Mouse (Mus musculus) embryonic facial prominence, embryonic 14.5 days (tissue): ENCODE data around the gene Polr2m. TPM values are rescaled to one million over a fixed set of nuclear protein-coding genes. Genes with fewer than 3 reads are reported as not detected.
A peak's percentile ranks its signal among the peaks of the same experiment; 100 is the strongest.

ENCODE experiments used
- ATAC-seq: fragments of 200-750 bp; cut with Nextera tagmentation; 2 replicates; pipeline ENCODE4 v1.8.0; 2017; ENCODE audit warnings: low read depth, moderate number of reproducible peaks, moderate TSS enrichment
- DNase-seq: peaks from one replicate; pipeline ENCODE4 v3.0.0-alpha.2; 2015; ENCODE audit warnings: low spot score
- H3K27ac ChIP-seq: fragments of 300-500 bp; sonication (generic); replicated peaks from 2 replicates; pipeline ENCODE4 v1.5.1; 2014; ENCODE audit warnings: low read depth, mild to moderate bottlenecking, low read length, moderate library complexity
- H3K27me3 ChIP-seq: fragments of 300-500 bp; sonication (generic); replicated peaks from 2 replicates; pipeline ENCODE4 v1.6.1; 2014; ENCODE audit warnings: low read length; ENCODE audit not compliant: control insufficient read depth, insufficient read depth
- H3K36me3 ChIP-seq: fragments of 300-500 bp; sonication (generic); 2 replicates; pipeline ENCODE4 v1.6.1; 2014; ENCODE audit warnings: low read length, mixed read lengths; ENCODE audit not compliant: control insufficient read depth, insufficient read depth
- H3K4me1 ChIP-seq: fragments of 300-500 bp; sonication (generic); 2 replicates; pipeline ENCODE4 v1.6.1; 2014; ENCODE audit warnings: antibody characterized with exemption, low read length; ENCODE audit not compliant: control insufficient read depth, insufficient read depth
- H3K4me2 ChIP-seq: fragments of 300-500 bp; sonication (generic); 2 replicates; pipeline ENCODE4 v1.6.1; 2014; ENCODE audit warnings: low read depth, mild to moderate bottlenecking, low read length, moderate library complexity, mixed read lengths
- H3K4me3 ChIP-seq: fragments of 300-500 bp; sonication (generic); 2 replicates; pipeline ENCODE4 v1.5.1; 2014; ENCODE audit warnings: low read depth, mild to moderate bottlenecking, low read length
- H3K9ac ChIP-seq: fragments of 300-500 bp; sonication (generic); 2 replicates; pipeline ENCODE4 v1.6.1; 2014; ENCODE audit warnings: low read depth, mild to moderate bottlenecking, low read length, moderate library complexity, mixed read lengths
- H3K9me3 ChIP-seq: fragments of 300-500 bp; sonication (generic); 2 replicates; pipeline ENCODE4 v1.6.1; 2016; ENCODE audit warnings: low read length; ENCODE audit not compliant: control insufficient read depth
- WGBS: fragments of 180-500 bp; shearing (Covaris S2); extraction: QIAGEN DNeasy Blood & Tissue Kit; methylation state at CpG from one replicate; pipeline ENCODE4 v1.1.7; 2014; 5-methylcytosine and 5-hydroxymethylcytosine counted together
- polyA plus RNA-seq: library from polyadenylated mRNA; unstranded; fragments of >200 nt; fragmentation: Nextera tagmentation; extraction: Ambion mirVana; gene quantifications from 2 replicates; pipeline ENCODE4 v1.2.1, GENCODE M21; 2014

Gene Polr2m
- polyA plus RNA-seq, 1 experiment from 2014 or later: 302 TPM

DNA sequence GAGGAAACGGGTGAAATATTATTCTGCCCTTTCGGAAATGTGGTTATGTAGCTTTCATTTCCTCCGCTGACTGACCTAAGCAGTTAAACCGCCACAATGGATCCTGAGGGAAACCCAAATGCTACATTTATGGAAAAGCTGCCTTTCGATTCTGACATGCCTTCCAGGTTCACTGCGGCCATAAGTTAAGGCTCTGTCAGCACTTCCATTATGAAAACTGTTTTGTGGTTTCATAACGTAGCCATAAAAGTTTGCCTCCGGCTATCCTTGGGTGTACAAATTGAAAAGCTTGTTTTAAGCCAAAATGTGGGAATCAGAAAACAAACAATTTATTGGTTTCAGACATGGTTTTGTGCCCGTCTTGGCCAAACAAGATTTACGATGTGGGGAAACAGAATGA, 27.2 kb upstream of the Polr2m start:
- no peak for ATAC-seq
- H3K9ac ChIP-seq: no peak overlapping the region

DNA sequence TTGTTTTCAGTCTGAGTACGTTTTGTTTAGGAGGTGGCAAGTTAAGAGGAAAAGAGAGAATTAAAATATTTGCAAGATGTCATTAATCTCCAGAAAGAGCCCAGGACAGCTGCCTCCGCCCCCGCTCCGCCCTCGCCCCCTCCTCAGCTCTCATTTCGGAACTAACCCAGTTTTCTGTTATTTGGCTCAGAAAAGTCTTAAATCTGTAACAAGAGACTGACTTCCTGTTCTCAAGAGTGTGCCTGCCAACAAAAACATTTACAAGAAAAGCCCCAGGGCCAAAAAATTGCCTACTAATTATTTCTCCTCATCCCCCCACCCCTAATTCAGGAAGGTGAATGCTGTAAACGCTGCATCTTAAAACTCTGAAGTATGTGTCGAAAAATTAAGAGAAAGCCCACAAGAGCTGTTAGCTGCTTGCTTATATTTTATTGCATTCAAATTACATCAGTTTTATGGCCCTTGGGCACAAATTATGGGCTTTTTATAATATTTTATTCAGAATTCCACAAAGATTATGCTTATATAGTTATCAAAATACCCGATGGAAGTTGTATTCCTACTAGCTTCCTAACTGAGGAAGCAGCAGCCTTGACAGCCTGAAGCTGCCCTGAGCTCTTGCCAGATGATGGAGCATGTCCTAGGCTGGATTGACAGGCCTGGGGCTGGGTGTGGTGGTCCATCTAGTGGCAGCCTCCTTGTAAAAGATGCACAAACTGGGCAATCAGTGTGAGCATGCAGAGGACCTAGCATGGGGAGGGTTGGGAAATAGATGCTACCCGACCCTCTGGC, 12.9 kb upstream of the Polr2m start:
- Histone ChIP-seq H3K4me3 (no peak overlapping the region), H3K9me3 (no peaks in the 10 kb centered on the region), H3K4me1 (peaks cover 13% of the 10 kb centered on the region; the same call in 1 of the 2 replicates), H3K27ac (no peak overlapping the region), H3K36me3 (no peaks in the 10 kb centered on the region), H3K9ac (no peak overlapping the region), H3K4me2 (no peak overlapping the region), H3K27me3 (no peaks in the 10 kb centered on the region)
- no peak for ATAC-seq
- 33% methylated on average over 10 of the region's 10 CpGs for WGBS
- peak; percentile 70 for DNase-seq

More for the DNA sequence above, 27.2 kb upstream of the Polr2m start:
- 54% methylated on average over 10 of the region's 10 CpGs for WGBS
- no peaks in the 10 kb centered on the region for H3K9me3 ChIP-seq
- H3K36me3 ChIP-seq: no peaks in the 10 kb centered on the region
- H3K4me3 ChIP-seq: no peak overlapping the region
- H3K27me3 ChIP-seq: no peaks in the 10 kb centered on the region
- no peak overlapping the region for H3K4me2 ChIP-seq
- H3K27ac ChIP-seq: no peak overlapping the region
- H3K4me1 ChIP-seq: no peaks in the 10 kb centered on the region
- peak; percentile 80 for DNase-seq

DNA sequence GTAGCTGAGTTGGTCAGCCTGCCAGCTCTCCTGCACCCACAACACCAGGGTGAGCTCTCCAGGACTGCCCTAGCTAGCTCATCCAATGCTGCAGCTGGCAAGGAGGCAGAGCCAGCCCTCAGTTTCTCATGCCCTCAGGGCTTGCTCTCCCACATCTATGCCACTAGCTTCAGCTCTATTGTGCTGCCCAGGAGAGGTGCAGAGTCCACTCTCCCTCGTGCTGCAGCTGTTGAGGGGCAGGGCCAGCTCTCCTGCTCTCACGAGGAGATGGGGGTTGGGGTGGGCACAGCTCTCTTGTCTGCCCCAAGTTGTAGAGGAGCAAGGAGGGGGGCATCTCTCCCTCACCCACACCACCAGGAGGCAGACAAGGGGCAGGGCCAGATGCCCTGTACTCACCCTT, 10.9 kb upstream of the Polr2m start:
- H3K4me1 ChIP-seq: 0 out of 2 replicates have a peak, but pooled peaks cover 8% of the 10 kb centered on the region
- ATAC-seq (0 out of 2 replicates have a peak, but pooled peaks have one; percentile 53), DNase-seq (no peak)
- no peaks in the 10 kb centered on the region for H3K9me3 ChIP-seq
- H3K36me3 ChIP-seq: no peaks in the 10 kb centered on the region
- H3K9ac ChIP-seq: no peak overlapping the region
- H3K4me2 ChIP-seq: no peak overlapping the region
- no peaks in the 10 kb centered on the region for H3K27me3 ChIP-seq
- 38% methylated on average over 2 of the region's 2 CpGs for WGBS
- H3K27ac ChIP-seq: no peak overlapping the region
- H3K4me3 ChIP-seq: no peak overlapping the region

DNA sequence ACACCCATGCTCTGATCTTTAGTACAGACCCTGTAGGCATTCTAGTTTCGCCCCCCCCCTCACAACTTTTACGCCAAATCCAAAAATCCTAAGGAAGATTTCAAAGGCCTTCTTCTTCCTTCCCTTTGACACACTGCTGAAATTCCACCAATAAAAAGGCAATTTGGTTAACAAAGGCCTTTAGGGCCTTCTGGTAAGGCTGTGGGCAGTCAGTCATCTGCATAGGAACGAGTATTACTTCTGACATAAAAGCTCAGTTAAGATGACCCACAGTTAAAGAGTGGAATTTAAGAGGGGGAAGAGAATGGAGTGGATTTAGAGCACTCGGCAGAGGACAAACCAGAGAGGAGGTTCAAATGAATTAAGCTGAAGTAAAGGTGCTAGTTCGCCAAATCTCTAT, 8.0 kb upstream of the Polr2m start:
- 62% methylated on average over 5 of the region's 5 CpGs for WGBS
- Histone ChIP-seq H3K36me3 (no peaks in the 10 kb centered on the region), H3K4me1 (0 out of 2 replicates have a peak, but pooled peaks cover 4% of the 10 kb centered on the region), H3K27ac (no peak overlapping the region), H3K27me3 (no peaks in the 10 kb centered on the region), H3K4me3 (no peak overlapping the region), H3K4me2 (no peak overlapping the region), H3K9ac (no peak overlapping the region), H3K9me3 (no peaks in the 10 kb centered on the region)
- ATAC-seq (no peak), DNase-seq (no peak)

DNA sequence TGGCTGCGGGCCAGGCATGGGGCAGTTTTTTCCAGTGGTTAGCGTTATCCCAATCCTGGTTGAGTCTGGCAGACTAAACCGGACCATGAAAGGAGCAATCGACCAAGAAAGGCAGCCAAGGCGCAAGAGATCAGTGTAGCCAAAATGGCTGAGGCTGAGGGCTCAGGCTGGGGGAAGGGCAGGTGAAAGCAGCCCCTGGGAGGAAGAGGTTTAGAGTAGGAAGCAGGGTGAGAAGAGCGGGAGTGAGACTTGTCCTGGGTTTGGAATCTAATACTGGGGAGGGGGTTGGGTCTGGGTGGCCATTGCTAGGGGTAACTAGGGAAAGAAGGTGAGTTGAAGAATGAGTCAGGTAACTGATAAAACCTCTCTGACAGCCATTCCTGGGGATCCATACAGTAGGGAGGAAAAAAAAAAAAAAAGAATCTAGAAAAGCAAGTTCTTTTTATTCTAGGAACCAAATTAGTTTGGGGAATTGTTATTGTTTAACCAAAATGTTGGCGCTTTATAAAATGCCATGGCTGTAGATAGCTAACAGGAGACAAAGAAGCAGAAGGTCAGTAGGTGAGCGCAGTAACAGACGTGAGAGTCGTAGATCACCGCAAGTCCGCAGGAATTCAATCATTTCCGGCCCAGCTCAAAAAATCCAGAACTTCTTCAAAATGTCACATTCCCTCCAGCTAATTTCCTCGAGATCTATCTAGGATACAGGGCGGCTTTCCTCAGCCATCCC, 6.7 kb upstream of the Polr2m start:
- ATAC-seq (no peak), DNase-seq (no peak)
- H3K4me3 ChIP-seq: no peak overlapping the region
- no peaks in the 10 kb centered on the region for H3K9me3 ChIP-seq
- H3K4me1 ChIP-seq: no peaks in the 10 kb centered on the region
- H3K36me3 ChIP-seq: no peaks in the 10 kb centered on the region
- H3K4me2 ChIP-seq: no peak overlapping the region
- 76% methylated on average over 15 of the region's 15 CpGs for WGBS
- no peaks in the 10 kb centered on the region for H3K27me3 ChIP-seq
- H3K27ac ChIP-seq: 0 out of 2 replicates have a peak overlapping the region, but pooled peaks have one; percentile 2
- no peak overlapping the region for H3K9ac ChIP-seq

DNA sequence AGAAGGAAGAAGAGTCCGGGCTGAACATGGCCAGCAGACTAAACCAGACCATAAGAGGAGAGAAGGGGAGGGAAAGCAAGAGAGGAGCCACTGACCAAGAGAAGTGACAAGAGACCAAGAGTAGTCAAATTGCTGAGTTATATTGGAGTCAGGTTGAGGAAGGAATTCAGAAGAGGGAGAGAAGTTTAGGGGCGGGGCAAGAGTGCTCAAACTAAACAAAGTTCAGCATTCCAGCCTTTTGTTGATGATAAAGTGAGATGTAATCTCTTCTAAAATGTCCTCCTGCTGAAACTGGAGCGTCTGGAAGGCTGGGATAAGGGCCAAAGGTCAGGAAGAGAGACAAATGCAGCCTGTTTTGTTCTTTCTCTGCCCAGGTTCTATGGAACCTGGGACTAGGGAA, 4.3 kb upstream of the Polr2m start:
- no peaks in the 10 kb centered on the region for H3K36me3 ChIP-seq
- WGBS: 46% methylated on average over 3 of the region's 3 CpGs
- ATAC-seq: no peak
- no peaks in the 10 kb centered on the region for H3K27me3 ChIP-seq
- H3K4me2 ChIP-seq: no peak overlapping the region
- 0 out of 2 replicates have a peak, but pooled peaks cover 3% of the 10 kb centered on the region for H3K4me1 ChIP-seq
- H3K27ac ChIP-seq: no peak overlapping the region
- DNase-seq: no peak
- H3K9ac ChIP-seq: no peak overlapping the region
- no peak overlapping the region for H3K4me3 ChIP-seq
- no peaks in the 10 kb centered on the region for H3K9me3 ChIP-seq

DNA sequence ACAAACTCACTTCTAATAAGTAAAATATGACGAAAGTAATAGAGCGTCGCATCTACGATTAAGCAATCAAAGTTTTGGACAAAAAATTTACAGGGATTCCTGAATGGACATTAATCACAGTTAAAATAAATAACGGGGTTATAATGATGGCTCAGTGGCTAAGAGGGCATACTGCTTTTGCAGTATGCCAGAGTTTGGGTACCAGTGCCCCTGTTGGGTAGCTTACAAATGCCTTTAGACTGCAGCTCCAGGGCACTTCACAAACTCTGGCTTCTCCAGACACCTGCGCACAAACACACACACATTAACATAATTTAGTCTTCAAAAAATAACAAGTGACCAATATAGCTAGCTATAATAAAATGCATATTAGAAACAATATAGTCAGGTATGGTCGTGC, 392 bp upstream of the Polr2m start:
- H3K27ac ChIP-seq: peak overlapping the region; percentile 94; the same call in 1 of the 2 replicates
- H3K4me1 ChIP-seq: peaks cover 6% of the 10 kb centered on the region; the same call in 1 of the 2 replicates
- H3K9me3 ChIP-seq: no peaks in the 10 kb centered on the region
- H3K36me3 ChIP-seq: peaks cover 25% of the 10 kb centered on the region
- H3K4me3 ChIP-seq: peak overlapping the region; percentile 88
- H3K9ac ChIP-seq: peak overlapping the region; percentile 99; the same call in 1 of the 2 replicates
- ATAC-seq: no peak
- H3K27me3 ChIP-seq: no peaks in the 10 kb centered on the region
- WGBS: 43% methylated on average over 7 of the region's 7 CpGs
- H3K4me2 ChIP-seq: peak overlapping the region; percentile 68
- DNase-seq: no peak

DNA sequence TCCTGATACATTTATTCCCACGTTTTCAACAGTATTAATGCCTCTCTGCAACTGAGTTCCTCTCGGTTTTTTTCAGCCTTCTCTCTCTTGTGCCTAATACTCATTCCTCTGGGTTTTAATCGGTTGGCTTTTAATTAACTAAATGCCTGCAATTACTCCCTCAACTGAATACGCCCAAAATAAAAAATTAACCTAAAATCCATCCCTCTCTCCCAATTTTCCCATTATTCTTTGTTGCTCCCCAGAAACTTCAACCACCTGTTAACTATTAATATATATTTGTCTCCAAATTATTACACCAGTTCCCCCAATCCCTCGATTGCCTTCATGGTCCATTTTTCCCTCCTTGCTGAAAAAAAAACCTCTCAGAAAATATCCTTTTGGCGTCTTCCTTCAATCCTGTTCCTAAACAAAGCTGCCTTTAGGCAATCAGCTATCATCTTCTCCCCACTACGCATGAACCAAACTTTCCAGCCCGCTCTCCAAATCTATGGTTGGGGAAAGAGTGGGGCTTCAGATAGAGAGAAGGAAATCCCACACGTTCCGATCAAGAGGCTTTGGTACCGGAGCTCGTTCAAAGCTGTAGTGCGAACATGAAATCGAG, 762 bp downstream of the Polr2m start:
- DNase-seq (no peak), ATAC-seq (no peak)
- H3K4me1 ChIP-seq: peaks cover 6% of the 10 kb centered on the region; the same call in 1 of the 2 replicates
- H3K4me3 ChIP-seq: peak overlapping the region; percentile 88
- H3K27ac ChIP-seq: peak overlapping the region; percentile 94
- H3K36me3 ChIP-seq: peaks cover 36% of the 10 kb centered on the region
- WGBS: under 1% methylated on average over 14 of the region's 14 CpGs
- H3K4me2 ChIP-seq: peak overlapping the region; percentile 68
- H3K9ac ChIP-seq: peak overlapping the region; percentile 99
- H3K27me3 ChIP-seq: no peaks in the 10 kb centered on the region
- no peaks in the 10 kb centered on the region for H3K9me3 ChIP-seq
